Mouse (Mus musculus) kidney, postnatal 4 days (tissue): ENCODE measurements at regions not wholly inside any gene's neighbourhood (a gene's known extent, or its start where the extent isn't known, plus 50 kb on each side); places are given as distances from the start of the nearest gene placed in this dataset.
A peak's percentile ranks its signal among the peaks of the same experiment; 100 is the strongest.

ENCODE experiments used
- DNase-seq, 2 experiments: peaks; one replicate each; pipeline ENCODE4 v3.0.0; 2021; ENCODE audit warnings: mixed read lengths in 2 of 2

GRCm38 (mm10) chr13:100988671-100989531 is 155.7 kb upstream of the Slc30a5 start:
- DNase-seq = peak in 1 of 2 experiments; percentile 22

GRCm38 (mm10) chr13:100988116-100988515 is 154.9 kb upstream of the Slc30a5 start:
- no peak for DNase-seq

GRCm38 (mm10) chr13:100975741-100976140 is 142.5 kb upstream of the Slc30a5 start:
- DNase-seq = no peak

- no peak for DNase-seq
Observed at GRCm38 (mm10) chr13:100971080-100972017, 138.1 kb upstream of the Slc30a5 start.

GRCm38 (mm10) chr13:100962811-100963540 is 129.7 kb upstream of the Slc30a5 start:
- no peak for DNase-seq

GRCm38 (mm10) chr13:100954598-100955251 is 121.5 kb upstream of the Slc30a5 start:
- no peak for DNase-seq

- DNase-seq = no peak
Observed at GRCm38 (mm10) chr13:100954106-100954505, 120.9 kb upstream of the Slc30a5 start.

- peak; percentile 41 to 53 for DNase-seq
Observed at GRCm38 (mm10) chr13:100951185-100951508, 117.9 kb upstream of the Slc30a5 start.

GRCm38 (mm10) chr13:100950348-100951184 is 117.3 kb upstream of the Slc30a5 start:
- DNase-seq = peak; percentile 57 to 60

GRCm38 (mm10) chr13:100943206-100943848 is 110.1 kb upstream of the Slc30a5 start:
- DNase-seq = peak in 1 of 2 experiments; percentile 3

- DNase-seq = peak; percentile 16 to 33
Observed at GRCm38 (mm10) chr13:100940791-100941190, 107.6 kb upstream of the Slc30a5 start.

- peak; percentile 40 to 57 for DNase-seq
Observed at GRCm38 (mm10) chr13:100939677-100940076, 106.5 kb upstream of the Slc30a5 start.

GRCm38 (mm10) chr13:100933265-100933664 is 100.0 kb upstream of the Slc30a5 start:
- no peak for DNase-seq

- DNase-seq = no peak
Observed at GRCm38 (mm10) chr13:100899566-100899965, 66.3 kb upstream of the Slc30a5 start.

- DNase-seq = no peak
Observed at GRCm38 (mm10) chr13:100893871-100894270, 60.6 kb upstream of the Slc30a5 start.

GRCm38 (mm10) chr13:100893096-100893495 is 59.9 kb upstream of the Slc30a5 start:
- no peak for DNase-seq

- no peak for DNase-seq
Observed at GRCm38 (mm10) chr13:100892647-100893071, 59.4 kb upstream of the Slc30a5 start.

GRCm38 (mm10) chr13:100892204-100892603 is 59.0 kb upstream of the Slc30a5 start:
- DNase-seq = peak; percentile 85

- DNase-seq = no peak
Observed at GRCm38 (mm10) chr13:100890457-100890856, 57.2 kb upstream of the Slc30a5 start.

- DNase-seq = no peak
Observed at GRCm38 (mm10) chr13:100888481-100888880, 55.3 kb upstream of the Slc30a5 start.

- DNase-seq = peak in 1 of 2 experiments; percentile 27
Observed at GRCm38 (mm10) chr13:100883711-100884110, 50.5 kb upstream of the Slc30a5 start.
